Mouse (Mus musculus): ENCODE measurements around the gene Jmjd8. TPM values are rescaled to one million over a fixed set of nuclear protein-coding genes. Genes with fewer than 3 reads are reported as not detected.

Jmjd8 gene
- 8.8 and 13.4 TPM in 2 replicates for polyA plus RNA-seq (2011; ENCODE audit: insufficient read depth, insufficient read length, low replicate concordance, missing spikeins)

DNA sequence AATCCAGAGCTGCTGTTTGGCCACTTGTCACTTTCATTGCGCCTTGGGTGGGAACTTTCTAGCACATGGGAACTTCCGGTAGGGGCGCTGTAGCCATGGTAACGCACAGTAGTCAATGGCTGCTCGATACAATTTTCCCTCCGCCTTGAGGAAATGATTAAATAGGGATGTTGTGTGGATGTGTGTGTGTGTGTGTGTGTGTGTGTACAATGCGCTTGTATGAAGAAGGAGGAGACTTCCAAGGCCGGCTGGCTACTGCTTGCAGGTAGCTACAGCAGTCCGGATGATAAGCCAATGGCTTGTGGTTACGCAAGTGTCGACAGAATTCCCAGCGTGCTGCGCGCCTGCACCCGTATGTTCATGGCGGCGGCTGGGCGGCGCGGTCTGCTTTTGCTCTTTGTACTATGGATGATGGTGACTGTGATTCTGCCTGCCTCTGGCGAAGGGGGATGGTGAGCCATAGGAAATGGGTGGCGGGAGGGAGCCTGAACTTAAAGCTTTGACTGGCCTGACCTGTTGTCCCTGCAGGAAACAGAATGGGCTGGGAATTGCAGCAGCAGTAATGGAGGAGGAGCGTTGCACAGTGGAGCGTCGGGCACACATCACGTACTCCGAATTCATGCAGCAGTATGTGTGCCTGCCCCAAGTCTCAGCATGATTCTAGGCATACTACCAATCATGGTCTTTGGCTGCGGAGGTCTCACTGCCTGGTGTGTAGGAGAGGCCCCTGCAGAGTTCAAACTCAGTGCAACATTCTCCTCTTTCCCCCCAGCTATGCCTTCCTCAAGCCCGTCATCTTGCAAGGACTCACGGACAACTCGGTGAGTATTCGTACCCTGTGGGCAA is at the start of gene Jmjd8:
Jmjd8 (plus strand) TSS at position 156 of the 846 bp plus-strand sequence.
- 1% methylated on average over 32 of the region's 32 CpGs for WGBS
- peak within 1 kb of the TSS; percentile 80 for H3K4me3 ChIP-seq (replicated peaks; ENCODE audit: control insufficient read depth, low read depth, low read length)
- peak; percentile 55; the same call in 1 of the 2 replicates for TF ChIP-seq POLR2A (IDR thresholded peaks at IDR 0.05; ENCODE audit: borderline replicate concordance, control insufficient read depth, low read depth, low read length)
- TF ChIP-seq CTCF (IDR thresholded peaks at IDR 0.05; ENCODE audit: control insufficient read depth, insufficient read depth, low read length), result peak; percentile 30; the same call in 1 of the 2 replicates
- peaks cover 12% of the 10 kb centered on the region for H3K4me1 ChIP-seq (ENCODE audit: control insufficient read depth, insufficient read depth, low read length)
- peak within 1 kb of the TSS; percentile 20; the same call in 1 of the 2 replicates for H3K27ac ChIP-seq (ENCODE audit: control insufficient read depth, insufficient read depth, low read depth, low read length, poor library complexity)

DNA sequence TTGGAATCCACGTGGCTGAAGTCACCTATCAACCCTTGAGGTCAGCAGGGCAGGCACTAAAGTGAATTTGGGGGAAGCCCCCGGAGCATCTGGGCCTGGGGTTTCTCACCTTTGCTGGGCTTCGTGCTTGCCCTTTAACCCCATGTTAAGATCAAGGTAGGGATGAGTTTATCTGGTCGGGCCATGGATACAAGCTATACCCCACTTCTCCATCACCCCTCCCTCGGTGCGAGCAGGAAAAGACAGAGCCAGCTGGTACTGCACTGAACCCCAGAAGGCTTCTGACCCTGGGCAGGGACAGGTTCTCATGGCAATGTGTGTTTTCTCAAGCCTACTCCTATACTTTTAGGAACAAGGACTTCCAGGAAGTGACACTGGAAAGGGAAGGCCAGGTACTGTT is 47.3 kb upstream of the Jmjd8 start:
- H3K27ac ChIP-seq (ENCODE audit: control insufficient read depth, insufficient read depth, low read depth, low read length, poor library complexity), result no peak overlapping the region
- 81% methylated on average over 6 of the region's 6 CpGs for WGBS
- peaks cover 2% of the 10 kb centered on the region for H3K4me1 ChIP-seq (ENCODE audit: control insufficient read depth, insufficient read depth, low read length)
- TF ChIP-seq CTCF (IDR thresholded peaks at IDR 0.05; ENCODE audit: control insufficient read depth, insufficient read depth, low read length) (no peak), POLR2A (IDR thresholded peaks at IDR 0.05; ENCODE audit: borderline replicate concordance, control insufficient read depth, low read depth, low read length) (no peak)
- H3K4me3 ChIP-seq (replicated peaks; ENCODE audit: control insufficient read depth, low read depth, low read length), result no peak overlapping the region

DNA sequence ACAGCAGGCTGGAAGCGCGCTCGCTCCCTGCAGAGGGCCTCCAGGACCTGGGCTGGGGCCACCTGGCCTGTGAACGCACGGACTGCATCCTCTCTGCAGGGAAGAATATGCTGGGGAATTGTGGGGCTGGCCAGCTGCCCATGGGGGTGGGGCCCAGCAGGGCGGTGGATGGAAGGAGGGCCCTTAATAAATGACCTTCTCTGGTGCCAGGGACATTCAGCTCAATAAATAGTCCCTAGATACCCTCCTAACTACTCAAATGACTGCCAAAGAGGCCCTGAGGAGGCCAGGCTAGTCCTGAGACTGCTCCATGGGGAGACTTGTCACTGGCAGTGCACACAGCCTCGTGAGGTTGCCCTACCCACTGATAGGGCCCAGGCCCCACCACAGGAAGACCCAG is 45.6 kb upstream of the Jmjd8 start:
- Histone ChIP-seq H3K4me1 (ENCODE audit: control insufficient read depth, insufficient read depth, low read length) (peaks cover 2% of the 10 kb centered on the region), H3K4me3 (replicated peaks; ENCODE audit: control insufficient read depth, low read depth, low read length) (no peak overlapping the region), H3K27ac (ENCODE audit: control insufficient read depth, insufficient read depth, low read depth, low read length, poor library complexity) (no peak overlapping the region)
- 80% methylated on average over 7 of the region's 7 CpGs for WGBS
- TF ChIP-seq POLR2A (IDR thresholded peaks at IDR 0.05; ENCODE audit: borderline replicate concordance, control insufficient read depth, low read depth, low read length), result no peak
- no peak for TF ChIP-seq CTCF (IDR thresholded peaks at IDR 0.05; ENCODE audit: control insufficient read depth, insufficient read depth, low read length)

DNA sequence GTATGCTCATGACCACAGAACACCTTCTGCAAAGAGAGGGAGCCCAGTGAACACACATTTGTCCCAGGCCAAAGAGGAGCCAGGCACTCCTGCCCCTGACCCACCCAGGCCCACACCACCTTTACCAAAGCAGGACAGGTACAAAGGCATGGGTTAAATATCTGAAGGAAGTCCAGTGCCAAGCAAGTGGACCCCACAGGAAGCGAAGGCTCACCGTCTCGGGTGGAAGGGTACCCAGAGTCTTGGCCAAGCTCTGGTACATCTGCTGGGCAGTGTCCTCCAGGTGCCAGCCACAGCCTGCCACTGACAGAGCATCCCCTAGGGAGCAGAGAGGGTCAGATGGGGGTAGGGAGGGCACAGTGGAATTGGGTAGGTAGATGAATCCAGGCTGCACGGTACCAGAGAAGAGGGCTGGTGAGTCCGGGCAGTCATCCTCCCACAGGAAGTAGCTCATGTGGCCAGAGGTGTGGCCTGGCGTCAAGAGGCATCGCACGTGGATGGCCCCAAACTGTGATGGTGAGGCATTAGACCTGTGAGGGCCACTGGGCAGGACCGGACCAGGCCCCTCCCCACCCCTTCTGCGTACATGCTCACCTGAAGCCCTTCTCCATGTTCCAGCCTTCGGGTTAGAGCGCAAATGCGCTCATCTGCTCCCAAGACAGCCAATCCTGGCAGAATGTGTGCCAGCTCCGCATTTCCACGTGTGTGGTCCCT is 44.6 kb upstream of the Jmjd8 start:
- Histone ChIP-seq H3K27ac (ENCODE audit: control insufficient read depth, insufficient read depth, low read depth, low read length, poor library complexity) (no peak overlapping the region), H3K4me1 (ENCODE audit: control insufficient read depth, insufficient read depth, low read length) (peaks cover 2% of the 10 kb centered on the region), H3K4me3 (replicated peaks; ENCODE audit: control insufficient read depth, low read depth, low read length) (no peak overlapping the region)
- TF ChIP-seq POLR2A (IDR thresholded peaks at IDR 0.05; ENCODE audit: borderline replicate concordance, control insufficient read depth, low read depth, low read length) (peak; percentile 20; the same call in 1 of the 2 replicates), CTCF (IDR thresholded peaks at IDR 0.05; ENCODE audit: control insufficient read depth, insufficient read depth, low read length) (no peak)
- 65% methylated on average over 15 of the region's 15 CpGs for WGBS

DNA sequence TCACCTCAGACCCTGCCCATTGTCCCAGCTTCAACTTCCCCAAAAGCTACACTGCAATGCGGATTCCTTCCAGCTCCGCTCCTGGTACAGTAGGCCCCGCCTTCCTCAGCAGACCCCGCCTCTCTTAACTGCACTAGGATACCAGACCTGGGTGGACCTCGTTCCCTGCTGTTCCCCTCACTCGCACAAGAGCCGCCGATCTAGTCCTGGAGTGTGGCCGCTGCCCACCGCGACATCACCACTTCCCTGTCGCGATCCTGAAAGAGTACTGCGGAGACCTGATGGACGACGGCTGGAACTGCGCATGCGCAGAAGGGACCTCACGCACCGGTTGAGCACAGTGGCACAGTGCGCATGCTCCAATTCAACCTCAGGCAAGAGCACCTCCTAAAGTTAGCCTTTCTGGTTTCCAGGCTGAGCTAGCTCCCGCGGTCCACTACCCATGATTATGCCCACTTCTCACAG is 43.4 kb upstream of the Jmjd8 start, which contains the start of gene Haghl:
Haghl (minus strand) TSS at position 393 of the 465 bp plus-strand sequence.
- under 1% methylated on average over 23 of the region's 23 CpGs for WGBS
- peaks cover 2% of the 10 kb centered on the region for H3K4me1 ChIP-seq (ENCODE audit: control insufficient read depth, insufficient read depth, low read length)
- H3K27ac ChIP-seq (ENCODE audit: control insufficient read depth, insufficient read depth, low read depth, low read length, poor library complexity), result peak within 1 kb of the TSS; percentile 76
- H3K4me3 ChIP-seq (replicated peaks; ENCODE audit: control insufficient read depth, low read depth, low read length), result peak within 1 kb of the TSS; percentile 94
- peak; percentile 77; the same call in 1 of the 2 replicates for TF ChIP-seq POLR2A (IDR thresholded peaks at IDR 0.05; ENCODE audit: borderline replicate concordance, control insufficient read depth, low read depth, low read length)
- 0 out of 2 replicates have a peak, but pooled peaks have one; percentile 7 for TF ChIP-seq CTCF (IDR thresholded peaks at IDR 0.05; ENCODE audit: control insufficient read depth, insufficient read depth, low read length)

DNA sequence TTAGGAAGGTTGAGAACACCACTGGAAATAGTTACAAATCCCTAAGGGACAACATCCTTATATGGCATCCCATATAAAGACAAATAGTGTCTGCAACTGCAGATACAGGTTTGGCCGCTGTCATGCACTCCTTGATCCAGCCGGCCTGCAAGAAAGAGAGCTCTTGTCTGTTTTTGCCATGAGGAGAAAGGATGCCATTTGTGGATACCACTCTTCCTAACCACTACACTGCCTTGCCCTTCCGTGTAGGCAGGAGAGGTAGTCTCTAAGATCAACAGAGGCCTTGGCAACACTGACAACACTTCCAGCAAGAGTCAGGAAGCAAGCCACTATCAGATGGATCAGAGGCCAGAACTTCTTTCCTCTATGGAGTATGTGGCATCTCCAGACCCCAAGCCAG is 42.4 kb upstream of the Jmjd8 start, which contains the start of gene Ccdc78:
Ccdc78 (plus strand) TSS at position 301 of the 400 bp plus-strand sequence.
- WGBS, result 83% methylated on average over 3 of the region's 3 CpGs
- TF ChIP-seq POLR2A (IDR thresholded peaks at IDR 0.05; ENCODE audit: borderline replicate concordance, control insufficient read depth, low read depth, low read length) (no peak), CTCF (IDR thresholded peaks at IDR 0.05; ENCODE audit: control insufficient read depth, insufficient read depth, low read length) (no peak)
- Histone ChIP-seq H3K4me1 (ENCODE audit: control insufficient read depth, insufficient read depth, low read length) (peaks cover 2% of the 10 kb centered on the region), H3K27ac (ENCODE audit: control insufficient read depth, insufficient read depth, low read depth, low read length, poor library complexity) (peak within 1 kb of the TSS; percentile 76), H3K4me3 (replicated peaks; ENCODE audit: control insufficient read depth, low read depth, low read length) (peak within 1 kb of the TSS; percentile 94)

DNA sequence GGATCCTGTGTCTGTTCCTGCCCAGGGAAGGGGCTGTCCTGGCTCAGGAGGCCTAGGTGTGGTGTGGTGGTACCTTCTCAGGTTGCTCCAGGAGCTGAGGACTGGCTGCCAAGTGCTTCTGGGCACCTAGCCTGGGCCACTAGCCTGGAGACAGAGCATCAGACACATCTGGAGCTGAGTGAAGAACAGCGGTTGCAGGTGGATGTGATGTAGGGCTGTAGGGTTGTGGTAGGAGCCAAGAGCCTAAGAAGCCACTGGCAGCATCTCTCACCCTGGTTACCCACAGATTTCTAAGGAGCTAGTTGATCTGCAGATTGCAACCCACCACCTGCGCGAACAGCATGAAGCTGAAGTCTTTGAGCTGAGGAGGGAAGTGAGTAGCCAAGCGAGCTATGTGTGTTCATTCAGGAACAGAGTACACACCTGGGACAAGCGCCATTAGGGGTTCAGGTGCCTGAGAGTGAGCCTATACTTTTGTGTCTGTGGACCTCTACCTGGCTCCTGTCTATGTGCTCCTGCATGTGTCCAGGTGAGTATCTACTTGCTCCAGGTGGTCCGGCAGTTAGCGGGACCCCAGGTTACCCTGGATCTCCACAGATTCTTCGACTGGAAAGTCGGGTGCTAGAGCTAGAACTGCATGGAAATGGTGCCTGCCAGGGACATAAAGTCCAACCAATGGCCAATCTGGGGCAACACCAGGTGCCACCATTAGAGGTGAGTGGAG is 41.7 kb upstream of the Jmjd8 start:
- 94% methylated on average over 9 of the region's 9 CpGs for WGBS
- no peak for TF ChIP-seq CTCF (IDR thresholded peaks at IDR 0.05; ENCODE audit: control insufficient read depth, insufficient read depth, low read length)
- TF ChIP-seq POLR2A (IDR thresholded peaks at IDR 0.05; ENCODE audit: borderline replicate concordance, control insufficient read depth, low read depth, low read length), result no peak

More for the DNA sequence above, 41.7 kb upstream of the Jmjd8 start:
- H3K27ac ChIP-seq (ENCODE audit: control insufficient read depth, insufficient read depth, low read depth, low read length, poor library complexity), result no peak overlapping the region
- no peak overlapping the region for H3K4me3 ChIP-seq (replicated peaks; ENCODE audit: control insufficient read depth, low read depth, low read length)
- peaks cover 3% of the 10 kb centered on the region for H3K4me1 ChIP-seq (ENCODE audit: control insufficient read depth, insufficient read depth, low read length)
